Mouse (Mus musculus) intestine, postnatal 0 days (tissue): ENCODE data around the gene Rwdd2a. TPM values are rescaled to one million over a fixed set of nuclear protein-coding genes. Genes with fewer than 3 reads are reported as not detected.

Experiments
- ATAC-seq: fragments of 200-750 bp; cut with Nextera tagmentation; 2 replicates; pipeline ENCODE4 v1.8.0; 2017; ENCODE audit warnings: mild to moderate bottlenecking, moderate TSS enrichment, moderate library complexity
- H3K27ac ChIP-seq: fragments of 300-500 bp; sonication (generic); 2 replicates; pipeline ENCODE4 v1.5.1; 2014; ENCODE audit warnings: mild to moderate bottlenecking, low read depth, low read length, moderate library complexity
- H3K27me3 ChIP-seq: fragments of 300-500 bp; sonication (generic); replicated peaks from 2 replicates; pipeline ENCODE4 v1.6.1; 2014; ENCODE audit warnings: low read length, mixed read lengths; ENCODE audit not compliant: control insufficient read depth, insufficient read depth
- H3K36me3 ChIP-seq: fragments of 300-500 bp; sonication (generic); 2 replicates; pipeline ENCODE4 v1.6.1; 2014; ENCODE audit warnings: mild to moderate bottlenecking, moderate library complexity; ENCODE audit not compliant: control insufficient read depth, insufficient read depth
- H3K4me1 ChIP-seq: fragments of 300-500 bp; sonication (generic); replicated peaks from 2 replicates; pipeline ENCODE4 v1.6.1; 2014; ENCODE audit warnings: antibody characterized with exemption, low read length, mixed read lengths; ENCODE audit not compliant: control insufficient read depth, insufficient read depth
- H3K4me2 ChIP-seq: fragments of 300-500 bp; sonication (generic); replicated peaks from 2 replicates; pipeline ENCODE4 v1.6.1; 2014; ENCODE audit warnings: low read depth, mild to moderate bottlenecking, moderate library complexity
- H3K4me3 ChIP-seq: fragments of 300-500 bp; sonication (generic); 2 replicates; pipeline ENCODE4 v1.5.1; 2014; ENCODE audit warnings: low read depth, low read length
- H3K9ac ChIP-seq: fragments of 300-500 bp; sonication (generic); 2 replicates; pipeline ENCODE4 v1.6.1; 2014; ENCODE audit warnings: mild to moderate bottlenecking, low read depth, low read length
- H3K9me3 ChIP-seq: fragments of 300-500 bp; sonication (generic); 2 replicates; pipeline ENCODE4 v1.6.1; 2016; ENCODE audit warnings: mixed run types; ENCODE audit not compliant: control insufficient read depth
- CTCF ChIP-seq: sonication (generic); IDR thresholded peaks from 2 replicates; pipeline ENCODE4 v1.5.1; 2016; ENCODE audit warnings: low read depth, mild to moderate bottlenecking, control low read depth, antibody characterized with exemption, moderate library complexity
- WGBS: fragments of 180-500 bp; shearing (Covaris S2); extraction: QIAGEN DNeasy Blood & Tissue Kit; methylation state at CpG from one replicate; pipeline ENCODE4 v1.1.7; 2014; 5-methylcytosine and 5-hydroxymethylcytosine counted together
- polyA plus RNA-seq: library from polyadenylated mRNA; unstranded; fragments of >200 nt; fragmentation: Nextera tagmentation; extraction: Ambion mirVana; gene quantifications from 2 replicates; pipeline ENCODE4 v1.2.1, GENCODE M21; 2015

Rwdd2a gene
- polyA plus RNA-seq, 1 experiment from 2014 or later, result 5.8 TPM

GRCm38 (mm10) chr9:86570261-86570890, 1.4 kb upstream of the Rwdd2a start:
- Histone ChIP-seq H3K9ac (no peak overlapping the region; the same call in 1 of the 2 replicates), H3K4me2 (peak overlapping the region; percentile 100), H3K4me3 (peak overlapping the region; percentile 62), H3K27me3 (no peaks in the 10 kb centered on the region), H3K27ac (peak overlapping the region; percentile 24), H3K4me1 (0 out of 2 replicates have a peak, but pooled peaks cover 10% of the 10 kb centered on the region), H3K36me3 (peaks cover 30% of the 10 kb centered on the region), H3K9me3 (no peaks in the 10 kb centered on the region)
- 54% methylated on average over 10 of the region's 10 CpGs for WGBS
- no peak for TF ChIP-seq CTCF
- no peak for ATAC-seq

- peak overlapping the region; percentile 100 for H3K4me2 ChIP-seq
- peaks cover 24% of the 10 kb centered on the region for H3K36me3 ChIP-seq
- no peak for ATAC-seq
- peak overlapping the region; percentile 62 for H3K4me3 ChIP-seq
- no peaks in the 10 kb centered on the region for H3K27me3 ChIP-seq
- H3K9me3 ChIP-seq, result no peaks in the 10 kb centered on the region
- peak overlapping the region; percentile 60; the same call in 1 of the 2 replicates for H3K9ac ChIP-seq
- peak; percentile 46 for TF ChIP-seq CTCF
- WGBS, result 6% methylated on average over 8 of the region's 8 CpGs
- peak overlapping the region; percentile 88 for H3K27ac ChIP-seq
- H3K4me1 ChIP-seq, result 0 out of 2 replicates have a peak, but pooled peaks cover 10% of the 10 kb centered on the region
Observed at GRCm38 (mm10) chr9:86570946-86571345, 845 bp upstream of the Rwdd2a start.

DNA sequence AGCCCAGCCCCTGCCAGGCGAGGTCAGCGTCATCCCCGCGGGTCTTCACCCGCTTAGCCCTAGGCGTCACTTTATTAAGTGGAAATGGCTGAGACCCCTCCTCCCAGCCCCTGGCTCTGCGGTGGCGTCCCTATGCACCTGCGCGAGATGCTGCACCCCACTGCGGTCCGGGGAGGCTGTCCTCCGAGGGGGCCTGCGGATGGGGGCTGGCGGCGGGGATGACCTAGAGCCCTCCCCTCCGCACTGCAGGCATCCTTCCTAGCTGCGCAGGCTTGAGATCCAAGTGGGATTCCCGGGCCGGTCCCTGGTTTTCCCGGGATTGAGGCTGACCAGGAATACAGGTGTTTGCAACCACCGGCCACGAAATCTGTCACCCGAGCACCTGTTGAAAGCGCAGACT, 405 bp downstream of the Rwdd2a start:
- ATAC-seq, result peak; percentile 8
- peak overlapping the region; percentile 100 for H3K4me2 ChIP-seq
- WGBS, result 2% methylated on average over 25 of the region's 25 CpGs
- H3K36me3 ChIP-seq, result peaks cover 14% of the 10 kb centered on the region; the same call in 1 of the 2 replicates
- H3K9me3 ChIP-seq, result no peaks in the 10 kb centered on the region
- no peak overlapping the region for H3K27ac ChIP-seq
- H3K4me1 ChIP-seq, result 0 out of 2 replicates have a peak, but pooled peaks cover 10% of the 10 kb centered on the region
- H3K4me3 ChIP-seq, result peak overlapping the region; percentile 62
- peak overlapping the region; percentile 64 for H3K9ac ChIP-seq
- no peaks in the 10 kb centered on the region for H3K27me3 ChIP-seq
- no peak for TF ChIP-seq CTCF

- H3K4me3 ChIP-seq, result peak overlapping the region; percentile 62
- peak overlapping the region; percentile 100 for H3K4me2 ChIP-seq
- ATAC-seq, result no peak
- H3K9ac ChIP-seq, result no peak overlapping the region; the same call in 1 of the 2 replicates
- peak; percentile 92 for TF ChIP-seq CTCF
- no peaks in the 10 kb centered on the region for H3K9me3 ChIP-seq
- peaks cover 11% of the 10 kb centered on the region; the same call in 1 of the 2 replicates for H3K36me3 ChIP-seq
- H3K4me1 ChIP-seq, result 0 out of 2 replicates have a peak, but pooled peaks cover 10% of the 10 kb centered on the region
- no peak overlapping the region for H3K27ac ChIP-seq
- 11% methylated on average over 13 of the region's 13 CpGs for WGBS
- H3K27me3 ChIP-seq, result no peaks in the 10 kb centered on the region
Observed at GRCm38 (mm10) chr9:86572636-86573291, 973 bp downstream of the Rwdd2a start.

GRCm38 (mm10) chr9:86573616-86574303, 2.0 kb downstream of the Rwdd2a start:
- ATAC-seq, result no peak

DNA sequence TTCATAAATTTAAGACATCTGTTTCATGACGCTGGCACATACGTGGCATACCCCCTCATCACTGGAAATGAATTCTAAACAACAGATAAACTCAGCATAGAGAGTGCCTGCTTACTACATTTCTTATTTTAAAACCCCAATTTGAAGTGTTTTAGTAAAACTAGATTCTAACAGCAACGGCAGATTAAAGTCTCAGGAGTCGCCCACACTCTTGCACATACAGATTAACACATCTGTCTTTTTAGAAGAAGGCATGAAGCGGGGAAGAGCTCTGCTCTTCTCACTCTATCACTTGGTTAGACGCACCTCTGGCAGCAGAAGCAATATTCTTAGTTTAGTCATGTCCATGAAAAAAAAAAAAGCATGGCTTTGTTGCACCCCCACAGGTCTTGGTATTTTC, 3.4 kb downstream of the Rwdd2a start:
- H3K36me3 ChIP-seq, result no peaks in the 10 kb centered on the region
- no peak overlapping the region for H3K9ac ChIP-seq
- no peak for ATAC-seq
- 93% methylated on average over 6 of the region's 6 CpGs for WGBS
- no peaks in the 10 kb centered on the region for H3K9me3 ChIP-seq
- no peak overlapping the region for H3K4me3 ChIP-seq
- H3K4me1 ChIP-seq, result 0 out of 2 replicates have a peak, but pooled peaks cover 5% of the 10 kb centered on the region
- no peaks in the 10 kb centered on the region for H3K27me3 ChIP-seq
- no peak overlapping the region for H3K27ac ChIP-seq
- no peak overlapping the region for H3K4me2 ChIP-seq
- no peak for TF ChIP-seq CTCF

More at GRCm38 (mm10) chr9:86573616-86574303, 2.0 kb downstream of the Rwdd2a start:
- no peak overlapping the region for H3K9ac ChIP-seq
- H3K36me3 ChIP-seq, result peaks cover 5% of the 10 kb centered on the region; the same call in 1 of the 2 replicates
- no peak overlapping the region; the same call in 1 of the 2 replicates for H3K27ac ChIP-seq
- no peak overlapping the region for H3K4me3 ChIP-seq
- 64% methylated on average over 20 of the region's 20 CpGs for WGBS
- TF ChIP-seq CTCF, result peak; percentile 63
- H3K4me2 ChIP-seq, result no peak overlapping the region
- H3K27me3 ChIP-seq, result no peaks in the 10 kb centered on the region
- H3K4me1 ChIP-seq, result 0 out of 2 replicates have a peak, but pooled peaks cover 10% of the 10 kb centered on the region
- no peaks in the 10 kb centered on the region for H3K9me3 ChIP-seq
